Mouse (Mus musculus) forebrain, postnatal 0 days (tissue): ENCODE results near the gene Arhgap33. TPM values are rescaled to one million over a fixed set of nuclear protein-coding genes. Genes with fewer than 3 reads are reported as not detected.

Source experiments
- ATAC-seq: fragments of 200-750 bp; cut with Nextera tagmentation; 2 replicates; pipeline ENCODE4 v1.8.0; 2017; ENCODE audit warnings: mild to moderate bottlenecking, moderate library complexity
- DNase-seq: peaks from one replicate; pipeline ENCODE4 v3.0.0-alpha.2; 2015
- H3K27ac ChIP-seq: fragments of 300-500 bp; sonication (generic); 2 replicates; pipeline ENCODE4 v1.5.1; 2014; ENCODE audit warnings: low read depth, mild to moderate bottlenecking, antibody characterized with exemption, low read length, moderate library complexity, mixed read lengths
- H3K27me3 ChIP-seq: fragments of 300-500 bp; sonication (generic); 2 replicates; pipeline ENCODE4 v1.6.1; 2014; ENCODE audit warnings: mild to moderate bottlenecking, low read length, mixed read lengths; ENCODE audit not compliant: insufficient read depth
- H3K36me3 ChIP-seq: fragments of 300-500 bp; sonication (generic); 2 replicates; pipeline ENCODE4 v1.6.1; 2014; ENCODE audit warnings: mild to moderate bottlenecking, moderate library complexity; ENCODE audit not compliant: insufficient read depth
- H3K4me1 ChIP-seq: fragments of 300-500 bp; sonication (generic); 2 replicates; pipeline ENCODE4 v1.6.1; 2014; ENCODE audit warnings: antibody characterized with exemption; ENCODE audit not compliant: insufficient read depth
- H3K4me2 ChIP-seq: fragments of 300-500 bp; sonication (generic); 2 replicates; pipeline ENCODE4 v1.6.1; 2014; ENCODE audit warnings: low read depth, mild to moderate bottlenecking, moderate library complexity
- H3K4me3 ChIP-seq: fragments of 300-500 bp; sonication (generic); 2 replicates; pipeline ENCODE4 v1.5.1; 2014; ENCODE audit warnings: low read depth, low read length, mixed read lengths
- H3K9ac ChIP-seq: fragments of 300-500 bp; sonication (generic); 2 replicates; pipeline ENCODE4 v1.6.1; 2014; ENCODE audit warnings: mild to moderate bottlenecking
- H3K9me3 ChIP-seq: fragments of 300-500 bp; sonication (generic); 2 replicates; pipeline ENCODE4 v1.6.1; 2016; ENCODE audit warnings: low read length
- CTCF ChIP-seq: sonication (generic); IDR thresholded peaks from 2 replicates; pipeline ENCODE4 v1.5.1; 2016; ENCODE audit warnings: antibody characterized with exemption, control low read depth, low read depth
- WGBS: fragments of 180-500 bp; shearing (Covaris S2); extraction: QIAGEN DNeasy Blood & Tissue Kit; methylation state at CpG from one replicate; pipeline ENCODE4 v1.1.7; 2014; 5-methylcytosine and 5-hydroxymethylcytosine counted together
- microRNA-seq, 2 experiments: library from miRNA; unstranded; fragments of <30 nt; microRNA quantifications; one replicate each; pipeline ENCODE4; 2016
- polyA plus RNA-seq: library from polyadenylated mRNA; unstranded; fragments of >200 nt; fragmentation: Nextera tagmentation; extraction: Ambion mirVana; gene quantifications from 2 replicates; pipeline ENCODE4 v1.2.1, GENCODE M21; 2015
- total RNA-seq: library from RNA; depleted of rRNA; stranded (reverse); fragments of >200 nt; gene quantifications from 2 replicates; pipeline ENCODE4 v1.2.3, GENCODE M21; 2014; rRNA removed

Arhgap33 gene
- total and polyA plus RNA-seq, 2 experiments from 2014 or later, result 58.5 to 145 TPM

GRCm38 (mm10) chr7:30474999-30475398 lies 59.9 kb downstream of the Arhgap33 start:
- Histone ChIP-seq H3K27me3 (no peaks in the 10 kb centered on the region), H3K4me1 (no peaks in the 10 kb centered on the region), H3K36me3 (no peaks in the 10 kb centered on the region), H3K27ac (no peak overlapping the region), H3K4me3 (no peak overlapping the region), H3K9ac (no peak overlapping the region), H3K4me2 (no peak overlapping the region), H3K9me3 (no peaks in the 10 kb centered on the region)
- DNase-seq (no peak), ATAC-seq (no peak)
- TF ChIP-seq CTCF, result no peak
- WGBS, result 68% methylated on average over 4 of the region's 4 CpGs

- TF ChIP-seq CTCF, result peak; percentile 72
- no peak overlapping the region for H3K4me2 ChIP-seq
- 42% methylated on average over 5 of the region's 5 CpGs for WGBS
- H3K4me1 ChIP-seq, result no peaks in the 10 kb centered on the region
- H3K4me3 ChIP-seq, result no peak overlapping the region
- peak; percentile 48 for DNase-seq
- H3K9ac ChIP-seq, result no peak overlapping the region
- no peak overlapping the region for H3K27ac ChIP-seq
- ATAC-seq, result no peak
- H3K27me3 ChIP-seq, result peaks cover 9% of the 10 kb centered on the region
- no peaks in the 10 kb centered on the region for H3K36me3 ChIP-seq
- H3K9me3 ChIP-seq, result no peaks in the 10 kb centered on the region
Observed at GRCm38 (mm10) chr7:30472411-30472810, 62.4 kb downstream of the Arhgap33 start.

Small RNA genes lying within 50 kb of the gene (microRNA-seq; reads per million reads assigned to microRNA genes)
- 0 to 0.12 reads per million in 2 experiments for gene Gm38670

Other genes starting within 250 kb of the Arhgap33 start
Only the 30 nearest of the 34 such genes appear.
- 0.52 TPM in 1 of 2 replicates, not detected in the other for gene E130208F15Rik, start 213.3 kb downstream of the Arhgap33 start, total RNA-seq
- gene E130208F15Rik, start 213.3 kb downstream of the Arhgap33 start, polyA plus RNA-seq, result 0.31 TPM in 1 of 2 replicates, not detected in the other
- gene Sdhaf1, start 211.2 kb downstream of the Arhgap33 start, total RNA-seq, result 9.8 and 14.6 TPM in 2 replicates
- 18.4 and 20.7 TPM in 2 replicates for gene Sdhaf1, start 211.2 kb downstream of the Arhgap33 start, polyA plus RNA-seq
- 25.2 and 28.0 TPM in 2 replicates for gene Lrfn3, start 172.3 kb downstream of the Arhgap33 start, total RNA-seq
- gene Lrfn3, start 172.3 kb downstream of the Arhgap33 start, polyA plus RNA-seq, result 16.4 and 20.3 TPM in 2 replicates
- gene Tyrobp, start 121.3 kb downstream of the Arhgap33 start, total RNA-seq, result 14.5 and 25.6 TPM in 2 replicates
- gene Tyrobp, start 121.3 kb downstream of the Arhgap33 start, polyA plus RNA-seq, result 44.2 and 52.5 TPM in 2 replicates
- gene Hcst, start 115.2 kb downstream of the Arhgap33 start, total RNA-seq, result 1.1 TPM in 1 of 2 replicates, not detected in the other
- 0.41 and 0.87 TPM in 2 replicates for gene Hcst, start 115.2 kb downstream of the Arhgap33 start, polyA plus RNA-seq
- 1.6 and 3.4 TPM in 2 replicates for gene Nfkbid, start 113.3 kb downstream of the Arhgap33 start, total RNA-seq
- 1.1 and 1.7 TPM in 2 replicates for gene Nfkbid, start 113.3 kb downstream of the Arhgap33 start, polyA plus RNA-seq
- 705 and 834 TPM in 2 replicates for gene Aplp1, start 89.5 kb downstream of the Arhgap33 start, total RNA-seq
- 863 and 867 TPM in 2 replicates for gene Aplp1, start 89.5 kb downstream of the Arhgap33 start, polyA plus RNA-seq
- gene Kirrel2, start 77.4 kb downstream of the Arhgap33 start, total RNA-seq, result 0.46 and 2.1 TPM in 2 replicates
- 0.07 and 0.11 TPM in 2 replicates for gene Kirrel2, start 77.4 kb downstream of the Arhgap33 start, polyA plus RNA-seq
- 0.08 TPM in 1 of 2 replicates, not detected in the other for gene Nphs1, start 76.7 kb downstream of the Arhgap33 start, total RNA-seq
- 0.06 and 0.09 TPM in 2 replicates for gene Nphs1, start 76.7 kb downstream of the Arhgap33 start, polyA plus RNA-seq
- not detected in 2 replicates for gene Prodh2, start 41.4 kb downstream of the Arhgap33 start, total RNA-seq
- not detected in 2 replicates for gene Prodh2, start 41.4 kb downstream of the Arhgap33 start, polyA plus RNA-seq
- gene Hspb6, start 17.1 kb upstream of the Arhgap33 start, total RNA-seq, result 2.9 and 4.1 TPM in 2 replicates
- 12.7 and 14.0 TPM in 2 replicates for gene Hspb6, start 17.1 kb upstream of the Arhgap33 start, polyA plus RNA-seq
- gene Proser3, start 17.2 kb upstream of the Arhgap33 start, total RNA-seq, result 9.0 and 14.8 TPM in 2 replicates
- gene Proser3, start 17.2 kb upstream of the Arhgap33 start, polyA plus RNA-seq, result 2.2 and 3.8 TPM in 2 replicates
- gene Lin37, start 24.8 kb upstream of the Arhgap33 start, total RNA-seq, result 16.0 and 19.2 TPM in 2 replicates
- 49.5 and 53.0 TPM in 2 replicates for gene Lin37, start 24.8 kb upstream of the Arhgap33 start, polyA plus RNA-seq
- gene U2af1l4, start 28.2 kb upstream of the Arhgap33 start, total RNA-seq, result 48.8 and 74.3 TPM in 2 replicates
- gene U2af1l4, start 28.2 kb upstream of the Arhgap33 start, polyA plus RNA-seq, result 117 and 129 TPM in 2 replicates
- gene Gm49396, start 28.3 kb upstream of the Arhgap33 start, total RNA-seq, result 5.5 and 9.9 TPM in 2 replicates
- gene Gm49396, start 28.3 kb upstream of the Arhgap33 start, polyA plus RNA-seq, result 3.4 and 5.3 TPM in 2 replicates
- gene Psenen, start 28.6 kb upstream of the Arhgap33 start, total RNA-seq, result 70.9 and 90.7 TPM in 2 replicates
- 141 and 161 TPM in 2 replicates for gene Psenen, start 28.6 kb upstream of the Arhgap33 start, polyA plus RNA-seq
- 1.2 TPM in 1 of 2 replicates, not detected in the other for gene Igflr1, start 30.4 kb upstream of the Arhgap33 start, total RNA-seq
- gene Igflr1, start 30.4 kb upstream of the Arhgap33 start, polyA plus RNA-seq, result 2.3 and 3.2 TPM in 2 replicates
- gene Kmt2b, start 53.7 kb upstream of the Arhgap33 start, total RNA-seq, result 31.2 and 31.5 TPM in 2 replicates
- gene Kmt2b, start 53.7 kb upstream of the Arhgap33 start, polyA plus RNA-seq, result 3.8 and 5.2 TPM in 2 replicates
- not detected in 2 replicates for gene Zbtb32, start 63.8 kb upstream of the Arhgap33 start, total RNA-seq
- gene Zbtb32, start 63.8 kb upstream of the Arhgap33 start, polyA plus RNA-seq, result 0.08 and 0.17 TPM in 2 replicates
- gene Upk1a, start 77.8 kb upstream of the Arhgap33 start, total RNA-seq, result 0.29 and 0.38 TPM in 2 replicates
- 0.42 and 0.62 TPM in 2 replicates for gene Upk1a, start 77.8 kb upstream of the Arhgap33 start, polyA plus RNA-seq
- 292 and 602 TPM in 2 replicates for gene Cox6b1, start 91.1 kb upstream of the Arhgap33 start, total RNA-seq
- gene Cox6b1, start 91.1 kb upstream of the Arhgap33 start, polyA plus RNA-seq, result 1,225 and 1,355 TPM in 2 replicates
- gene Etv2, start 100.8 kb upstream of the Arhgap33 start, total RNA-seq, result not detected in 2 replicates
- gene Etv2, start 100.8 kb upstream of the Arhgap33 start, polyA plus RNA-seq, result not detected in 2 replicates
- 150 and 156 TPM in 2 replicates for gene Rbm42, start 115.3 kb upstream of the Arhgap33 start, total RNA-seq
- 148 and 160 TPM in 2 replicates for gene Rbm42, start 115.3 kb upstream of the Arhgap33 start, polyA plus RNA-seq
- 16.3 and 18.5 TPM in 2 replicates for gene Haus5, start 129.9 kb upstream of the Arhgap33 start, total RNA-seq
- gene Haus5, start 129.9 kb upstream of the Arhgap33 start, polyA plus RNA-seq, result 17.7 and 18.3 TPM in 2 replicates
- not detected in 2 replicates for gene Pmis2, start 136.5 kb upstream of the Arhgap33 start, total RNA-seq
- gene Pmis2, start 136.5 kb upstream of the Arhgap33 start, polyA plus RNA-seq, result not detected in 2 replicates
- not detected in 2 replicates for gene 2200002J24Rik, start 163.9 kb upstream of the Arhgap33 start, total RNA-seq
- not detected in 2 replicates for gene 2200002J24Rik, start 163.9 kb upstream of the Arhgap33 start, polyA plus RNA-seq
- 1.2 and 2.0 TPM in 2 replicates for gene Atp4a, start 177.1 kb upstream of the Arhgap33 start, total RNA-seq
- 2.8 and 4.7 TPM in 2 replicates for gene Atp4a, start 177.1 kb upstream of the Arhgap33 start, polyA plus RNA-seq
- 173 TPM in 2 replicates for gene Tmem147, start 194.5 kb upstream of the Arhgap33 start, total RNA-seq
- 290 and 328 TPM in 2 replicates for gene Tmem147, start 194.5 kb upstream of the Arhgap33 start, polyA plus RNA-seq
- gene Gapdhs, start 208.6 kb upstream of the Arhgap33 start, total RNA-seq, result not detected in 2 replicates
- 0.15 and 0.65 TPM in 2 replicates for gene Gapdhs, start 208.6 kb upstream of the Arhgap33 start, polyA plus RNA-seq
- 2.8 and 4.6 TPM in 2 replicates for gene Sbsn, start 216.4 kb upstream of the Arhgap33 start, total RNA-seq
- 2.3 and 3.5 TPM in 2 replicates for gene Sbsn, start 216.4 kb upstream of the Arhgap33 start, polyA plus RNA-seq